Mouse (Mus musculus) testis, postnatal 14 days (tissue): ENCODE results near the gene Slc23a4.

Experiments
- DNase-seq: peaks from one replicate; pipeline ENCODE4 v3.0.0; 2021; ENCODE audit warnings: low spot score

The Slc23a4 gene

GRCm38 (mm10) chr6:34988081-34988761, at the start of gene Slc23a4:
TSS of gene Slc23a4 (minus strand) at chr6:34988404.
- peak; percentile 46 for DNase-seq

GRCm38 (mm10) chr6:35033341-35033740, 45.1 kb upstream of the Slc23a4 start:
- no peak for DNase-seq

- DNase-seq: no peak
Measured at GRCm38 (mm10) chr6:35032704-35033103, 44.5 kb upstream of the Slc23a4 start.

- no peak for DNase-seq
Measured at GRCm38 (mm10) chr6:35030811-35031210, 42.6 kb upstream of the Slc23a4 start.

- DNase-seq: no peak
Measured at GRCm38 (mm10) chr6:35030226-35030625, 42.0 kb upstream of the Slc23a4 start.

- DNase-seq: no peak
Measured at GRCm38 (mm10) chr6:35028023-35028422, 39.8 kb upstream of the Slc23a4 start.

- no peak for DNase-seq
Measured at GRCm38 (mm10) chr6:35027257-35027656, 39.1 kb upstream of the Slc23a4 start.

- DNase-seq: no peak
Measured at GRCm38 (mm10) chr6:35016624-35017023, 28.4 kb upstream of the Slc23a4 start.

GRCm38 (mm10) chr6:35011953-35012352, 23.7 kb upstream of the Slc23a4 start:
- DNase-seq: no peak

- DNase-seq: no peak
Measured at GRCm38 (mm10) chr6:35010705-35011104, 22.5 kb upstream of the Slc23a4 start.

GRCm38 (mm10) chr6:35002261-35002669, 14.1 kb upstream of the Slc23a4 start:
- no peak for DNase-seq

GRCm38 (mm10) chr6:34999101-34999500, 10.9 kb upstream of the Slc23a4 start:
- DNase-seq: no peak

GRCm38 (mm10) chr6:34996496-34996895, 8.3 kb upstream of the Slc23a4 start:
- no peak for DNase-seq

GRCm38 (mm10) chr6:34995265-34995681, 7.1 kb upstream of the Slc23a4 start:
- DNase-seq: peak; percentile 71

GRCm38 (mm10) chr6:34994692-34995091, 6.5 kb upstream of the Slc23a4 start:
- no peak for DNase-seq

GRCm38 (mm10) chr6:34989263-34989662, 1.1 kb upstream of the Slc23a4 start:
- DNase-seq: no peak

GRCm38 (mm10) chr6:34987085-34987645, 1.0 kb downstream of the Slc23a4 start:
- no peak for DNase-seq

GRCm38 (mm10) chr6:34980661-34981060, 7.5 kb downstream of the Slc23a4 start:
- no peak for DNase-seq

- DNase-seq: no peak
Measured at GRCm38 (mm10) chr6:34979291-34979690, 8.9 kb downstream of the Slc23a4 start.

GRCm38 (mm10) chr6:34971181-34971580, 17.0 kb downstream of the Slc23a4 start:
- no peak for DNase-seq

GRCm38 (mm10) chr6:34965819-34966539, 22.2 kb downstream of the Slc23a4 start:
- no peak for DNase-seq

GRCm38 (mm10) chr6:34964550-34964949, 23.7 kb downstream of the Slc23a4 start:
- no peak for DNase-seq

GRCm38 (mm10) chr6:34959131-34959530, 29.1 kb downstream of the Slc23a4 start:
- DNase-seq: no peak
